Mouse (Mus musculus) spleen, adult 2 months (tissue): Measurements from ENCODE around the gene Utp11.

Source experiments
- CTCF ChIP-seq: fragments of 200-500 bp; IDR thresholded peaks from 2 replicates; pipeline ENCODE4 v1.5.1; 2011; ENCODE audit warnings: mild to moderate bottlenecking, inconsistent platforms; ENCODE audit not compliant: insufficient read depth, insufficient read length, insufficient replicate concordance; ENCODE audit errors: extremely low read depth
- POLR2A ChIP-seq: fragments of 200-500 bp; IDR thresholded peaks from 2 replicates; pipeline ENCODE4 v1.6.1; 2011; ENCODE audit warnings: low read depth, low read length, inconsistent platforms

- TF ChIP-seq CTCF (no peak), POLR2A (no peak)
Observed at GRCm38 (mm10) chr4:124633281-124633680, 60.1 kb downstream of the Utp11 start.
